Mouse (Mus musculus) adrenal gland, adult 18-20 months (tissue): ENCODE data around the gene Gm49342. TPM values are rescaled to one million over a fixed set of nuclear protein-coding genes. Genes with fewer than 3 reads are reported as not detected.
"Not testable (repeated sequence)": the region's sequence is repeated elsewhere in the genome, so short reads cannot be mapped to it uniquely, and the experiment has no call there.

ENCODE experiments used
- DNase-seq, 2 experiments: peaks; one replicate each; pipeline ENCODE4 v3.0.0; 2021 to 2022; ENCODE audit warnings: low spot score in 2 of 2
- total RNA-seq, 2 experiments: library from RNA; stranded (reverse); gene quantifications; 1 replicate in 1 of 2; 2 replicates in 1 of 2; pipeline ENCODE4 v1.2.3; 2021

The Gm49342 gene
- total RNA-seq, 2 experiments from 2014 or later: 31.9 to 43.9 TPM

- DNase-seq: no peak
Measured at GRCm38 (mm10) chr14:50931493-50932020, 12.8 kb upstream of the Gm49342 start.

DNA sequence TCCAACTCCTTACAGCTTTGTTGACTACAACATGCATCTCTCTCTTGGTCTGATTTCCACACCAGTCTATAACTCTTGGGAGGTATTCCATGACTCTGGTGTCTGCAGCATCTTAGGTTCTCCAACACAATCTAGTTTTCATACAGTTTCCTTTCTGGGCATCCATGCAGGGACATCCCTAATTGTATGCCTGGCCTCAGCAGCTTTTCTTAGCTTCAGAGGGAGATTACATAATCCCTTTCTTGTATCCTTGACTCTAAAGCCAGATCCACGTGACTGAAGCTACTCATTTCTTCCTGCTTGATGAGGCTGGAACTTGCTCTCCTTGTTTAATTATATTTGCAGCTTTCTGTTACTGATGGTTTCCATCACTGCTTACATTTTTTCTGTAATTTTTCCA is 7.7 kb upstream of the Gm49342 start:
- no peak for DNase-seq

GRCm38 (mm10) chr14:50938119-50938908 is 6.0 kb upstream of the Gm49342 start:
- DNase-seq: no peak

- DNase-seq: no peak
Measured at GRCm38 (mm10) chr14:50938940-50939339, 5.4 kb upstream of the Gm49342 start.

- DNase-seq: not testable (repeated sequence)
Measured at GRCm38 (mm10) chr14:50944668-50945033, 334 bp downstream of the Gm49342 start.

DNA sequence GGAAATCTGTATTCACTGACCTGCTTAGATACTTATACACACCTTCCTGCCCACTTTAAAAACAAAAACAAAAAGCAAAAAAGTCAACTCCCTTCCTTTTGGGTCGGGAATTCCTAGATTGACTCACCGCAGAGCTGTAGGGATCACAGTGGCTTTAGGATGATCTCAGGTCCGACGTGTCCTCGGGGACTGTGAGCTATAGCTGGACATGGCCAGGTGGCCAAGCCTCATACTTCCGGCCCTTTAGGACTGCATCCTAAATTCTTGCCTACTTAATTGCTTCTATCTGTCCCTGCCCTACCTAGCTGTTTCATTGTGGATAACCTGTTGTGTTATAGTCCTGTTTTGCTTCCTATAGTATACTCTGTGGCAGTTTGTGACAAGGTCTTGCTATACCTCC is 764 bp downstream of the Gm49342 start:
- not testable (repeated sequence) for DNase-seq

GRCm38 (mm10) chr14:50945526-50945925 is 1.2 kb downstream of the Gm49342 start:
- not testable (repeated sequence) for DNase-seq

GRCm38 (mm10) chr14:50955487-50955886 is 11.2 kb downstream of the Gm49342 start:
- DNase-seq: no peak

- DNase-seq: peak; percentile 32 to 48
Measured at GRCm38 (mm10) chr14:50955942-50956508, 11.7 kb downstream of the Gm49342 start, which contains the start of gene Pnp2. Gene Pnp2, plus strand, starts transcription at chr14:50955992.

- not testable (repeated sequence) for DNase-seq
Measured at GRCm38 (mm10) chr14:50956724-50957123, 12.4 kb downstream of the Gm49342 start.

GRCm38 (mm10) chr14:50957146-50957545 is 12.8 kb downstream of the Gm49342 start:
- DNase-seq: not testable (repeated sequence)

DNA sequence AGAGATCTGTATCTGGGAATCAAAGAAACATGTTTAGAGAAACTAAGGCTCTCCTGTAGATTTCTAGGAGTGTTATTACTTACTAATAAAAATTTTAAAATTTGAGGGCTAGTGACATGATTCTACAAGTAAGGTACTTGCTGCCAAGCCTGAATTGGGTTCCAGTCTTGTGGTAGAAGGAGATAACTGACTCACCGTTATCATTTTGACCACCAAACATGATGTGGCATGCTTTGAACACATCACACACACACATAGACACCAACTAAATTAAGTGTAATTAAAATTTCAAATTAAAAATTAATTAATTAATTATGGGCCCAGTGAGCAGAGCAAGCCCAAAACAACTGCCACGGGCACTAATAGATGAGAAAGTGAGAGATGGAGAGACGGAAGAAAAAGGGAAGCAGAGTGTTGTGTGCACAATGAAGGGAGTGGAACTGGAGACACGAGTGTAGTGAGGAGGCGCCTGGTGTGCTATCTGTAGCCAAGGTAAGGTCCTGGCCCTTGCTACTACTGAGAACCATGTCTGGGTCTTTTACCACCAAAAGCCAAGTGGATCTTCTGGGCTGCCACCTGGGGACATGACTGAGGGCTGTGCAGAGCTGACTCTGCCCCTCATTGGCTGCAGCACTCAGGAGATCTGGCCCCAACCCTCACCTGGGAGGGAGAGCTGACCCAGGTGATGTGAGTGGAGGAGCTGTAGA is 14.1 kb downstream of the Gm49342 start:
- not testable (repeated sequence) for DNase-seq

DNA sequence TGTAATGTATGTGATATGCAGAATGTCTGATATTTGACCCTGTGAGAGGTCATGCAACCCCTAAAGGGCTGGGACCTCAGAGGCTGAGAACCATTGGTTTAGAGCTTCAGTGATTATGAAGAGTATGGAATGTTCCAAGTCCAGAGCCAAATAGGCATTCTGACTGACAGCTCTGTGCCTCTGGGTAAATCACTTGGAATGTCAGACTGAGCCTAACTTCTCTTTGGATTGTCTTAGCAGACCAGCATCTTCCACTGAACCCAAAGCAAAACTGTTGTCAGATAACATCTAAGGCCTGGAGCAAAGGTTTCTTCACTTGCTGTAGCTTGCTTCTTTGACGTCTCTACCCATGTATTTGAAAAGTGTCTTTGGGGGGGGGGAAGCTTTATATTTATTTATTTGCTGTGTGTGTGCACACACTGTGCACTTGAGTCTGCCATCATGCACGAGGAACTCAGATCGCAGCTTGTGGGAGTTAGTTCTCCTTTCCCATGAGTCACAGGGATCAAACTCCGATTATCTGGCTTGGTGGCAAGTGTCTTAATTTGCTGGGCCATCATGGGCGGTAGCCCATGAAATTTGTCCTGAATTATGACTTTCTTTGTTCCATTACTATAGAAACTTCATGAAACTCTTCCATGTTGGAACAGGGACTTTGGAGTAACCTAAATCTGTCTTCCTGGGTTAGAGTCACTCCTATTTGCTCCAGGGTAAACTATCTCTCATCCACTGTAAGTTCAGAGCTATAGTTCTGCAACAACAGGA is 24.1 kb downstream of the Gm49342 start:
- no peak for DNase-seq

DNA sequence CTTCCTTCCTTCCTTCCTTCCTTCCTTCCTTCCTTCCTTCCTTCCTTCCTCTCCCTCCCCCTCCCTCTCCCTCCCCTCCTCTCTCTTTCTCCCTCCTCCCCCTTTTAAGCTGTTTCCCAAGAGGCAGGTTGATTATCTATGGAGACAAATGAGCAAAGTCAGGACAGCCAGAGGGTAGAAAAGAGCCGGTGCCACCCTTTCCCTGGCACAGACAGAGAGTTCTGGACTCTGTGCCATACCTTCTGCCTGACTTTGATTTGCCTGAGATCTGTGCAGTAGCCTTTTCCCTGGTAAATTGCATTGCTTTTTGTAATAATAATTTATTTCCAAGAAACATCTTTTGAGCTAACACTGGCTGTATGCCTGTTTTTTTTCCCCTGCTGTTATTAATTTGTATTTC is 24.7 kb downstream of the Gm49342 start:
- DNase-seq: no peak

DNA sequence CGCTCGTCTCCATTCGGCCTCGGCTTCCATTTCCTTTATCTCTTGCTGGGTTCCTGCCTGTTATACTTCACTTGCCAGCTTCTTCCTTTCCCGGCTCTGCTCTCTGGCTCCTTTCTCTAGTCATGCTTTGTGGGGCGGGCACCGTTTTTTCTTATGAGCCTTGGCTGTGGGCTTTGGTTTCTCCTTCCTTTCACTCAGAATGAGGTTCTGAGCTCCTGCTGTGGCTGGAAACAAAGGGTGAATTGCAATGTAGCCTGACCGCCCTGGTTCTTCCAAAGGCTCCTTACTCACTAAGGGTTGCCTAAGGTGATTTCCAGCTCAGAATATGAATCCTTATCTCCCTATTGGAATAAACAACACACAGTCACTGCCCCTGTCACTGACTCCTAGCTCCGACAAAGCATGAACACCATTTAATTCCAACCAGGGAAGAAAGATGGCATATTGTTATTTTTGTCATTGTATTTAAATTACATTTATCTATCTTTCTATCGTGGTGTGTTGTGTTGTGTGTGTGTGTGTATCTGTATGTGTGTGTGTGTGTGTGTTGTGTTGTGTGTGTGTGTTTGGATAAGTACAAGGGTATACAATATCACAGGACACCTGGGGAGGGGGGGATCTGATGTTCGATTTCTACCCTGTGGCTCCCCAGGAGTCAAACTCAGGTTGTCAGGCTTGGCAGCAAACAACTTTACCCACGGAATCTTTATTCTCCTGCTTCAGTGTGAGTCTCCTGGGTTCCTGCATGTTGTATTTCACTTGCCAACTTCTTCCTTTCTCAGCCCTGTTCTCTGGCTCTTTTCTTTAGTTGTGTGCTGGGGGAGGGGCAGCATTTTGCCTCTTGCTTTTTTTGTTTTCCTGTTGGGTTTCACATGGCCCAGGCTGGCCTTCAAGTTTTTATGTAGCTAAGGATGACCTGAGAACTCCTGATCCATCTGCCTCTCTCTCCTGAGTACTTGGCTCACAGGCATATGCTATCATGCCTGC is 25.5 kb downstream of the Gm49342 start:
- DNase-seq: no peak

DNA sequence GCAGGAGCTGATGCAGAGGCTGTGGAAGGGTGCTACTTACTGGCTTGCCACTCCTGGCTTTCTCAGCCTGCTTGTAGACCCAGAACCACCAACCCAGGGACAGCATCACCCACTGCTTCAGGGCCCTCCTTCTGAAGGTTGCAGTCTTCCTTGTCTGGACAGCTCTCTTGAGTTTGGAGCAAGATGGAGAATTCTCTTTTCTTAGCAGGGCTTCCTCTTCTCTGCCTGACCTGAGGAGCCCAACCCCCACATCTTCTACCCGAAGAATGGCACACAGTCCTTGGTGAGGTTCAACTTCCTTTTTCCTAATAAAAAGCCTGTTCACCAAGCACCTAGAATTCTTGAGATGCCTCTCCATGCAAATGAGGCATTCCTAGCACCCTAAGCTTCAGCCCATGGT is 26.5 kb downstream of the Gm49342 start:
- no peak for DNase-seq

DNA sequence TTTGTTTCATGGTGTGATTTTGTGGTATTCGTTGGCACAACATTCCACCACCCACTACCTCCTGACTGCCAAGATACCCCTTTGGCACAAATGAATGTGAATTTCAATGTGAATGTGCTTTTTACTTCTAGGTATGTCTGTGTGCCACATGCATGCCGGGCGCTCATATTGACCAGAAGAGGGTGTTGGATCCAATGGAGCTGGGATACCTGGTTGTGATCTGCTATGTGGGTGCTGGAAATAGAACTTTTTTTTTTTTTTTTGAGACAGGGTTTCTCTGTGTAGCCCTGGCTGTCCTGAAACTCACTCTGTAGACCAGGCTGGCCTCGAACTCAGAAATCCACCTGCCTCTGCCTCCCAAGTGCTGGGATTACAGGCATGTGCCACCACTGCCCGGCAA is 28.7 kb downstream of the Gm49342 start:
- not testable (repeated sequence) for DNase-seq

DNA sequence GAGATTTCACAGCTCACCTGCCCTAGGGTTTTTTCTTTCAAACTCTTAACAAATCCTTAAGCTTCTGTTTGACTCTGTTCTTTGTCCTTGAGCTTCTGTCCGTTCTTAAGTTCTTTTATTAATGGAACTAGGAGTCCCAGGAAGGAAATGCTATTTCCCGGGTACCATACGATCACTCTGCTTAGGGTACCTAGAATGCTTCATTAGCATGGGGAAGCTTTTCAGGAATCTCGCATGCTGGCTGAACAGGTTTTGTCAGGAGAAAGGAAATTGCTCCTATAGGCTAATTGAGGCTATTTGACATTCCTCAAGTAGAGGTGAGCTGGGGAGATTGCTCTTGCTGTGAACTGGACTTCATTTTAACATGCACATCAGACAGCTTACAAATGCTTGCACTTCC is 29.4 kb downstream of the Gm49342 start:
- DNase-seq: no peak

DNA sequence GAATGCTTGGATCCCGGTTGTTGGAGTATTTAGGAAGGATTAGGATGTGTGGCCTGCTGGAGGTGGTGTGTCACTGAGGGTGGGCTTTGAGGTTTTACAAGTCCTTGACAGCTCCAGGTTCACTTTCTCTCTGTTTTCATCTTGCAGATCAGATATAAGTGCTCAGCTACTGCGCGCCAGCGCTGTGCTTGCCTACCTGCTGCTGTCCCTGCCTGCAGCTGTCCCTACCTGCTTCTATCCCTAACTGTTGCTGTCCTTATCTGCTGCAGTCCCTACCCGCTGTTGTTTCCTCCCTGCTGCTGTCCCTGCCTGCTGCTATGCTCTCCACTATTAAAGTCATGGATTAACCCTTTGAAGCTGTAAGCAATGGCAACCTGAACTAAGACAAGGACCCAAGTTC is 30.7 kb downstream of the Gm49342 start:
- no peak for DNase-seq

- DNase-seq: no peak
Measured at GRCm38 (mm10) chr14:50976674-50977073, 32.4 kb downstream of the Gm49342 start.
